Mouse (Mus musculus) MEL (cell line): ENCODE results near the gene Sema3b. TPM values are rescaled to one million over a fixed set of nuclear protein-coding genes. Genes with fewer than 3 reads are reported as not detected.

Source experiments
- DNase-seq: peaks from one replicate; pipeline ENCODE4 v3.0.0; 2011; ENCODE audit warnings: low read depth, low spot score
- H3K27ac ChIP-seq: 2 replicates; pipeline ENCODE4 v1.5.1; 2012; ENCODE audit warnings: low read depth, mild to moderate bottlenecking, control low read depth, low read length, moderate library complexity; ENCODE audit not compliant: control insufficient read depth
- H3K27me3 ChIP-seq, 2 experiments: fragments of 150-350 bp in 1 of 2; sonication (generic) in 1 of 2; 2 replicates each; pipeline ENCODE4 v1.6.1; 2012; ENCODE audit warnings: low read length in 2 of 2, mild to moderate bottlenecking in 2 of 2, improper control_type of control experiment in 1 of 2, moderate library complexity in 1 of 2; ENCODE audit not compliant: insufficient read depth in 2 of 2, control insufficient read depth in 1 of 2
- H3K36me3 ChIP-seq, 2 experiments: 2 replicates each; pipeline ENCODE4 v1.6.1; 2012 to 2014; ENCODE audit warnings: low read length in 2 of 2, improper control_type of control experiment in 1 of 2, inconsistent platforms in 1 of 2, mild to moderate bottlenecking in 1 of 2; ENCODE audit not compliant: insufficient read depth in 2 of 2, control insufficient read depth in 1 of 2
- H3K4me1 ChIP-seq, 2 experiments: fragments of 150-350 bp in 1 of 2; sonication (generic) in 1 of 2; 2 replicates each; pipeline ENCODE4 v1.6.1; 2012; ENCODE audit warnings: low read length in 2 of 2, improper control_type of control experiment in 1 of 2, mild to moderate bottlenecking in 1 of 2; ENCODE audit not compliant: insufficient read depth in 2 of 2, control insufficient read depth in 1 of 2
- H3K4me3 ChIP-seq, 2 experiments: fragments of 150-350 bp in 1 of 2; sonication (generic) in 1 of 2; 2 replicates each; pipeline ENCODE4 v1.5.1; 2012; ENCODE audit warnings: low read depth in 2 of 2, low read length in 2 of 2, mild to moderate bottlenecking in 2 of 2, moderate library complexity in 2 of 2, control low read depth in 1 of 2, improper control_type of control experiment in 1 of 2; ENCODE audit not compliant: control insufficient read depth in 1 of 2, insufficient read depth in 1 of 2
- H3K79me2 ChIP-seq: 2 replicates; pipeline ENCODE4 v1.6.1; 2012; ENCODE audit warnings: mild to moderate bottlenecking, low read length, moderate library complexity; ENCODE audit not compliant: control insufficient read depth, poor library complexity, insufficient read depth
- H3K9ac ChIP-seq: 2 replicates; pipeline ENCODE4 v1.6.1; 2012; ENCODE audit warnings: low read depth, mild to moderate bottlenecking, control low read depth, low read length, moderate library complexity; ENCODE audit not compliant: control insufficient read depth, poor library complexity, severe bottlenecking
- H3K9me3 ChIP-seq: fragments of 150-350 bp; sonication (generic); replicated peaks from 2 replicates; pipeline ENCODE4 v1.6.1; 2012; ENCODE audit warnings: mild to moderate bottlenecking, low read length, improper control_type of control experiment, moderate library complexity; ENCODE audit not compliant: insufficient read depth
- BHLHE40 ChIP-seq: IDR thresholded peaks from 2 replicates; pipeline ENCODE4 v1.6.1; 2012; ENCODE audit warnings: low read depth, mild to moderate bottlenecking, inconsistent platforms, low read length, improper control_type of control experiment, borderline replicate concordance
- CHD1 ChIP-seq: IDR thresholded peaks from 2 replicates; pipeline ENCODE4 v1.6.1; 2012; ENCODE audit warnings: low read depth, mild to moderate bottlenecking, inconsistent platforms, low read length, improper control_type of control experiment
- CHD2 ChIP-seq: IDR thresholded peaks from 2 replicates; pipeline ENCODE4 v1.6.1; 2011; ENCODE audit warnings: low read length, improper control_type of control experiment
- CTCF ChIP-seq, 3 experiments: IDR thresholded peaks in 2 of 3; conservative IDR thresholded peaks in 1 of 3; 2 replicates each; pipeline ENCODE4 v1.5.1; 2011 to 2012; ENCODE audit warnings: low read length in 3 of 3, low read depth in 2 of 3, mild to moderate bottlenecking in 2 of 3, improper control_type of control experiment in 1 of 3, inconsistent platforms in 1 of 3, mixed read lengths in 1 of 3, moderate library complexity in 1 of 3; ENCODE audit not compliant: control insufficient read depth in 1 of 3, insufficient read depth in 1 of 3, poor library complexity in 1 of 3, severe bottlenecking in 1 of 3
- E2F4 ChIP-seq: IDR thresholded peaks from 2 replicates; pipeline ENCODE4 v1.6.1; 2011; ENCODE audit warnings: low read depth, low read length, improper control_type of control experiment, borderline replicate concordance
- ELF1 ChIP-seq: IDR thresholded peaks from 2 replicates; pipeline ENCODE4 v1.6.1; 2014; ENCODE audit warnings: low read depth, mild to moderate bottlenecking, inconsistent platforms, low read length, improper control_type of control experiment, moderate library complexity
- EP300 ChIP-seq, 2 experiments: IDR thresholded peaks; 2 replicates each; pipeline ENCODE4 v1.6.1; 2011; ENCODE audit warnings: improper control_type of control experiment in 2 of 2, low read length in 2 of 2, low read depth in 1 of 2, mild to moderate bottlenecking in 1 of 2
- GABPA ChIP-seq: IDR thresholded peaks from 2 replicates; pipeline ENCODE4 v1.6.1; 2012; ENCODE audit warnings: low read depth, mild to moderate bottlenecking, inconsistent platforms, low read length, improper control_type of control experiment, moderate library complexity
- GATA1 ChIP-seq: IDR thresholded peaks from 2 replicates; pipeline ENCODE4 v1.6.1; 2011; ENCODE audit warnings: low read depth, low read length, improper control_type of control experiment
- HCFC1 ChIP-seq: IDR thresholded peaks from 2 replicates; pipeline ENCODE4 v1.6.1; 2012; ENCODE audit warnings: low read depth, mild to moderate bottlenecking, inconsistent platforms, low read length, improper control_type of control experiment, moderate library complexity
- JUND ChIP-seq: IDR thresholded peaks from 2 replicates; pipeline ENCODE4 v1.6.1; 2011; ENCODE audit warnings: low read depth, mild to moderate bottlenecking, improper control_type of control experiment, low read length
- KAT2A ChIP-seq: conservative IDR thresholded peaks from 2 replicates; pipeline ENCODE4 v1.6.1; 2012; ENCODE audit warnings: low read depth, low read length, improper control_type of control experiment, inconsistent platforms
- MAFK ChIP-seq: IDR thresholded peaks from 2 replicates; pipeline ENCODE4 v1.6.1; 2011; ENCODE audit warnings: low read depth, mild to moderate bottlenecking, low read length, improper control_type of control experiment, borderline replicate concordance
- MAX ChIP-seq: IDR thresholded peaks from 2 replicates; pipeline ENCODE4 v1.6.1; 2011; ENCODE audit warnings: low read length, improper control_type of control experiment
- MAZ ChIP-seq: IDR thresholded peaks from 2 replicates; pipeline ENCODE4 v1.6.1; 2012; ENCODE audit warnings: low read depth, mild to moderate bottlenecking, inconsistent platforms, low read length, improper control_type of control experiment
- MEF2A ChIP-seq: IDR thresholded peaks from 2 replicates; pipeline ENCODE4 v1.6.1; 2014; ENCODE audit warnings: low read depth, mild to moderate bottlenecking, inconsistent platforms, low read length, improper control_type of control experiment; ENCODE audit not compliant: poor library complexity, insufficient replicate concordance, severe bottlenecking; ENCODE audit errors: extremely low read depth
- MXI1 ChIP-seq: IDR thresholded peaks from 2 replicates; pipeline ENCODE4 v1.6.1; 2011; ENCODE audit warnings: mild to moderate bottlenecking, low read depth, low read length, improper control_type of control experiment
- MYB ChIP-seq: IDR thresholded peaks from 2 replicates; pipeline ENCODE4 v1.6.1; 2011; ENCODE audit warnings: mild to moderate bottlenecking, low read depth, low read length, improper control_type of control experiment
- MYC ChIP-seq: IDR thresholded peaks from 2 replicates; pipeline ENCODE4 v1.6.1; 2011; ENCODE audit warnings: low read depth, mild to moderate bottlenecking, low read length, improper control_type of control experiment, moderate library complexity
- NELFE ChIP-seq: IDR thresholded peaks from 2 replicates; pipeline ENCODE4 v1.6.1; 2011; ENCODE audit warnings: low read depth, low read length, improper control_type of control experiment
- NRF1 ChIP-seq: IDR thresholded peaks from 2 replicates; pipeline ENCODE4 v1.6.1; 2014; ENCODE audit warnings: low read depth, mild to moderate bottlenecking, inconsistent platforms, low read length, improper control_type of control experiment, moderate library complexity; ENCODE audit not compliant: poor library complexity, insufficient read depth, severe bottlenecking
- POLR2A ChIP-seq, 2 experiments: IDR thresholded peaks; 2 replicates each; pipeline ENCODE4 v1.6.1; 2011 to 2012; ENCODE audit warnings: low read length in 2 of 2, mild to moderate bottlenecking in 2 of 2, control low read depth in 1 of 2, improper control_type of control experiment in 1 of 2, low read depth in 1 of 2, moderate library complexity in 1 of 2; ENCODE audit not compliant: control insufficient read depth in 1 of 2, insufficient read depth in 1 of 2, poor library complexity in 1 of 2
- POLR2AphosphoS2 ChIP-seq: IDR thresholded peaks from 2 replicates; pipeline ENCODE4 v1.6.1; 2011; ENCODE audit warnings: low read length, improper control_type of control experiment
- RAD21 ChIP-seq: IDR thresholded peaks from 2 replicates; pipeline ENCODE4 v1.6.1; 2011; ENCODE audit warnings: mild to moderate bottlenecking, low read depth, low read length, improper control_type of control experiment
- RCOR1 ChIP-seq: IDR thresholded peaks from 2 replicates; pipeline ENCODE4 v1.6.1; 2012; ENCODE audit warnings: low read depth, mild to moderate bottlenecking, inconsistent platforms, low read length, improper control_type of control experiment
- SIN3A ChIP-seq: IDR thresholded peaks from 2 replicates; pipeline ENCODE4 v1.6.1; 2012; ENCODE audit warnings: low read length, improper control_type of control experiment, inconsistent platforms
- SMC3 ChIP-seq: IDR thresholded peaks from 2 replicates; pipeline ENCODE4 v1.6.1; 2011; ENCODE audit warnings: low read depth, low read length, improper control_type of control experiment
- TAL1 ChIP-seq: IDR thresholded peaks from 2 replicates; pipeline ENCODE4 v1.6.1; 2012; ENCODE audit warnings: mild to moderate bottlenecking, inconsistent platforms, low read length, moderate library complexity, mixed read lengths
- TBP ChIP-seq: IDR thresholded peaks from 2 replicates; pipeline ENCODE4 v1.8.0; 2011; ENCODE audit warnings: low read depth, low read length, improper control_type of control experiment
- TCF12 ChIP-seq: IDR thresholded peaks from 2 replicates; pipeline ENCODE4 v1.6.1; 2014; ENCODE audit warnings: low read depth, mild to moderate bottlenecking, inconsistent platforms, low read length, improper control_type of control experiment, moderate library complexity
- UBTF ChIP-seq: IDR thresholded peaks from 2 replicates; pipeline ENCODE4 v1.6.1; 2012; ENCODE audit warnings: low read depth, mild to moderate bottlenecking, inconsistent platforms, low read length, improper control_type of control experiment, moderate library complexity, borderline replicate concordance; ENCODE audit not compliant: insufficient read depth
- USF1 ChIP-seq: IDR thresholded peaks from 2 replicates; pipeline ENCODE4 v1.6.1; 2014; ENCODE audit warnings: low read depth, mild to moderate bottlenecking, inconsistent platforms, low read length, improper control_type of control experiment, moderate library complexity
- USF2 ChIP-seq, 2 experiments: IDR thresholded peaks; 2 replicates each; pipeline ENCODE4 v1.6.1; 2011 to 2012; ENCODE audit warnings: improper control_type of control experiment in 2 of 2, low read length in 2 of 2, borderline replicate concordance in 1 of 2, inconsistent platforms in 1 of 2, low read depth in 1 of 2, mild to moderate bottlenecking in 1 of 2; ENCODE audit not compliant: insufficient read depth in 1 of 2
- ZC3H11A ChIP-seq: IDR thresholded peaks from 2 replicates; pipeline ENCODE4 v1.6.1; 2012; ENCODE audit warnings: low read depth, mild to moderate bottlenecking, inconsistent platforms, low read length, improper control_type of control experiment
- ZKSCAN1 ChIP-seq: IDR thresholded peaks from 2 replicates; pipeline ENCODE4 v1.6.1; 2012; ENCODE audit warnings: low read depth, mild to moderate bottlenecking, inconsistent platforms, low read length, improper control_type of control experiment, moderate library complexity
- ZMIZ1 ChIP-seq: IDR thresholded peaks from 2 replicates; pipeline ENCODE4 v1.6.1; 2012; ENCODE audit warnings: low read depth, mild to moderate bottlenecking, inconsistent platforms, low read length, improper control_type of control experiment, moderate library complexity
- ZNF384 ChIP-seq: IDR thresholded peaks from 2 replicates; pipeline ENCODE4 v1.6.1; 2012; ENCODE audit warnings: low read depth, mild to moderate bottlenecking, inconsistent platforms, low read length, improper control_type of control experiment
- polyA plus RNA-seq, 2 experiments: library from polyadenylated mRNA; stranded (reverse) in 1 of 2; unstranded in 1 of 2; fragments of >175 nt in 1 of 2; fragments of >200 nt in 1 of 2; gene quantifications; 2 replicates each; pipeline versions ENCODE4 v1.2.1 to v1.2.4; 2012; ENCODE audit warnings: low replicate concordance in 2 of 2, low read depth in 1 of 2; ENCODE audit not compliant: insufficient read length in 2 of 2, insufficient read depth in 1 of 2, missing spikeins in 1 of 2
- total RNA-seq: library from RNA; depleted of rRNA; stranded (reverse); fragments of 300-350 nt; gene quantifications from 2 replicates; pipeline ENCODE4 v1.2.3, GENCODE M21; 2012

Gene Sema3b
- total and polyA plus RNA-seq, 3 experiments, result 0.04 to 0.21 TPM; not detected in 1

DNA sequence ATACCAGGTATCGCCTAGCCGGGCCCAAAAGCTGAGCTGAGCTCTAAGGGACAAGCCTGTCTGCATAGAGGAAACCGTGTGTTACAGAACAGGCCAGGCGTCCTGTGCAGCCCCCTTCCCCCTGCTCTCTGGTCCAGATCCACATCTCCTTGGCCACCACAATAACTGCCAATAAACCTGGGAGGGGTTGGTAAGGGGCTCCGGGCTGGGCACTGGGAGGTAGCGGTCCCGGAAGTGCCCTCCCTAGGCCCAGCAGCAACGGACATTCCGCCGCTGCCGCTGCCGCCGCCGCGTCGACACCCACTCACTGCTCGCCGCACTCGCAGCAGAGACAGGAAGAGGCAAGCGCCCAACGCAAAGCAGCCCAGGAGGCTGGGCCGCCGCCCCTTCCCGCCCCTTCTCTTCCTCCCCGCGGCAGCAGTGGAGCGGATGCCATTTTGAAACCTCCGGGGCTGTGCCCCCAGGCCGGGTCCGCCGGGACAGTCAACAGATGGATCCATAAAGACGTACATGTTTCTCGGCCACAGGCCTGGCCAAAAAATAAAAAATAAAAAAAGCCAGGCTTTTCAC lies 24.1 kb upstream of the Sema3b start:
- Histone ChIP-seq H3K4me3 (peak overlapping the region; percentile 73 to 88), H3K27ac (peak overlapping the region; percentile 94), H3K79me2 (peaks cover 50% of the 10 kb centered on the region), H3K27me3 (no peaks in the 10 kb centered on the region), H3K9ac (peak overlapping the region; percentile 98), H3K4me1 (peaks cover 5 to 27% of the 10 kb centered on the region in 2 experiments; a peak in 3 of 4 replicates), H3K9me3 (no peaks in the 10 kb centered on the region), H3K36me3 (peaks cover 0 to 19% of the 10 kb centered on the region in 2 experiments; a peak in 2 of 4 replicates)
- DNase-seq, result peak; percentile 93
- no peak for TF ChIP-seq CHD1
- TF ChIP-seq MAX, result peak; percentile 9; the same call in 1 of the 2 replicates
- TF ChIP-seq SMC3, result no peak
- 0 out of 2 replicates have a peak, but pooled peaks have one; percentile 68 for TF ChIP-seq UBTF
- TF ChIP-seq RCOR1, result no peak
- TF ChIP-seq GABPA, result no peak
- peak; percentile 63; the same call in 1 of the 2 replicates for TF ChIP-seq POLR2AphosphoS2
- TF ChIP-seq EP300 (IDR thresholded peaks at IDR 0.05; ENCODE audit: low read depth in 1 of 2, low read length in 2 of 2), result peak in 1 of 2 experiments; percentile 38; a peak in 1 of 4 replicates
- TF ChIP-seq ZC3H11A, result no peak
- no peak; the same call in 1 of the 2 replicates for TF ChIP-seq HCFC1
- peak; percentile 81 for TF ChIP-seq SIN3A
- TF ChIP-seq NELFE, result peak; percentile 74
- no peak for TF ChIP-seq ZKSCAN1
- no peak for TF ChIP-seq CTCF (IDR thresholded peaks at IDR 0.05 in 2 of 3, conservative IDR thresholded peaks at IDR 0.05 in 1 of 3; ENCODE audit: control insufficient read depth in 1 of 3, insufficient read depth in 1 of 3, low read depth in 2 of 3, low read length in 3 of 3, poor library complexity in 1 of 3, severe bottlenecking in 1 of 3)
- TF ChIP-seq E2F4, result no peak; the same call in 1 of the 2 replicates
- peak; percentile 88 for TF ChIP-seq ELF1
- TF ChIP-seq MAZ, result no peak
- TF ChIP-seq ZMIZ1, result peak; percentile 26; the same call in 1 of the 2 replicates
- TF ChIP-seq USF2 (IDR thresholded peaks at IDR 0.05; ENCODE audit: borderline replicate concordance in 1 of 2, insufficient read depth in 1 of 2, low read depth in 1 of 2, low read length in 2 of 2), result no peak
- peak; percentile 47 for TF ChIP-seq MXI1
- peak; percentile 51 for TF ChIP-seq MYB
- no peak for TF ChIP-seq GATA1
- TF ChIP-seq USF1, result no peak
- no peak; the same call in 1 of the 2 replicates for TF ChIP-seq KAT2A
- TF ChIP-seq CHD2, result no peak
- TF ChIP-seq TAL1, result no peak
- peak; percentile 52; the same call in 1 of the 2 replicates for TF ChIP-seq TBP
- TF ChIP-seq BHLHE40, result no peak
- peak; percentile 62 to 82 for TF ChIP-seq POLR2A (IDR thresholded peaks at IDR 0.05; ENCODE audit: control insufficient read depth in 1 of 2, insufficient read depth in 1 of 2, low read depth in 1 of 2, low read length in 2 of 2, poor library complexity in 1 of 2)
- no peak for TF ChIP-seq RAD21
- no peak for TF ChIP-seq MYC
- TF ChIP-seq NRF1, result no peak
- TF ChIP-seq MEF2A, result no peak
- no peak for TF ChIP-seq MAFK
- no peak for TF ChIP-seq JUND
- no peak for TF ChIP-seq ZNF384
- peak; percentile 50; the same call in 1 of the 2 replicates for TF ChIP-seq TCF12
